Mouse (Mus musculus) lung, postnatal 10 days (tissue): ENCODE data around the gene Fam227a.

Experiments used
- DNase-seq: peaks from one replicate; pipeline ENCODE4 v3.0.0; 2021

Gene Fam227a

DNA sequence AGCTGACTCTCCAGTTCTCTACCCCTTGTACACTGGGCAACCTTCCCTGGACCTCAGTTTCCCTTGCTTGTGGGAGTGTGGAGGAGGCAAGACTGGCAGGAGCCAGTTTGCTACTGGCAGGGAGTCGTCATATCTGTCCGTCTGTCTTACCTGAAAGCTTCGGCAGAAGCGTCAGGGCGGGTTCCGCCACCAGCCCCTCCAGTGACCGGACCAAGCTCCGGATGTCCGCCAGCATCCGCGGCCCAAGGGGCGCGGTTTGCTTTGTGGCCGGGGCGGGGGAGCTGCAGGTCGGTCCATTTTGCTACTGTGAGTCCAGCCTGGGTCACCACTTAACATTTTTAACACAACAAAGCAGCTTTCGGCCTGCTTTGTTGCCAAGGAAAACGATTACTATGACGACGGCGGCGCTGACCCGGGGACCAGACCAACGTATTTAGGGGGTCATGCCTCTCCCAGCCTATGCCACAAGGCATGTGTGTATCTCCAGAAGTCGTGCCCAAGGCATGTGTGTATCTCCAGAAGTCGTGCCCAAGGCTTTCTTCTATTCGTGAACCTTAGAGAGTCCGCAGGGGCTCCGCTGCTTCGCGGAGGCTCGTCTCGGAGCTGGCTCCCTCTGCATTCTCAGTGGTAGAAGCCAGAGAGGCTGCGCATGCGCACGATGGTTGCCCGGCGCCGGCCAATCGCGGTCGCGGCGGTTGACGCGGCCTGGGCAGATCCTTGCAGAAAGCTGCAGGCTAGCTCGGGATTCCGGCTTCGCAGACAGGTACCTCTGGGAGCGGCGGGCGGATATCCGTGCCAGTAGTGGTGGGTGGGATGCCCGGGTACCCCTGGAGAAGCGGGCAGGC lies at the start of gene Fam227a, which contains the start of gene Cby1:
Fam227a (minus strand) TSS at position 426 of the 845 bp plus-strand sequence.
Cby1 (plus strand) TSS at position 669 of the 845 bp plus-strand sequence.
- peak; percentile 96 for DNase-seq

DNA sequence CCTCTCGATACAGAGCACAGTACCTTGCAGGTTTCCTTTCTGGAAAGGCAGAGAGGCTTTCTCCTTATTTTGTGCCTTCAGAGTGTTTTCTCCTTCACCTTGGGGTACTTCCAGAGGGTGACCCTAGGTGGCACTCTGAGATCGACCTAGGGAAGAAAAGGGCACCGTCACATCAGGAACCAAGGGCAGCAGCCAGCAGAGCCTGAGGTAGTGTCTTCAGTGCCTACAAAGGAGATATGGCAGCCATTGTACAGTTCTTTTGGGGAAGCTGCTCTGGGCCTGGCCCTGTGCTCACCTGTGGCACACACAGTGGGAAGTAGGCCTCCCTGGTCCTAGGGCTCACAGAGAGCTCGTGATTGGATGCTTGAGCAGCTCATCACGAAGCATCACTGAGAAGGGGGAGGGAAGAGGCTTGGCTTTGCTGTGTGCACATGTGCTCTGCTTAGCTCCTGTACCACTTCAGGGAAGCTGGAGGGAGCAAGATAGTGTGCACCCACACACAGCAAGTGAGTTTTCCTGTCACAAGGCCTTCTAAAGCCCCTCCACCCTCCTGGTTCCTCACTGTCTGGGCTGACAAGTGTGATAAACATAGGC lies 49.6 kb upstream of the Fam227a start:
- no peak for DNase-seq

DNA sequence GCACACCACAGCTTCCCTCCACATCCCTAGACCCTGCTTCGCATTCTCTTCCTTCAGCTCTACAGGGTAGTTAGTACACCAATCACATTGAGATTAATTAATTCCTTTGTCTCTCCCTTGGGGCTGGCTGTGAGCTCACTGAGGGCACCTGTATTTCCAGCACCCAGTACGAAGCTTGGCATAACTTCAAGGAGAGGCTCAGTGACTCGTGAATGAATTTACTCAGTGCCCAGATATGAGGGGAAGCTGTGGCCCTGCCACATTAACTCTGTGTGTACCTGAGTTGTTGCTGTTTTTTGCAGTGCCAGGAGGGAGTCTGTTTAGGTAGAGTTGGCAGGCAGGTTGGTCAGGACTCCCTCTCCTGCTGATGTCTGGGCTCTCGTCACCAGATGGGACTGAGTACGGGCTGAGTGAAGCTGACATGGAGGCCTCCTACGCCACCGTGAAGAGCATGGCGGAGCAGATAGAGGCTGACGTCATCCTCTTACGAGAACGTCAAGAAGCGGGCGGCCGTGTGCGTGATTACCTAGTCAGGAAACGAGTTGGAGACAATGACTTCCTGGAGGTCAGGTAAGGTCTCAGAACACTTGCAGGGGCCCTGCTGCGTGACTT lies 48.0 kb upstream of the Fam227a start:
- no peak for DNase-seq

DNA sequence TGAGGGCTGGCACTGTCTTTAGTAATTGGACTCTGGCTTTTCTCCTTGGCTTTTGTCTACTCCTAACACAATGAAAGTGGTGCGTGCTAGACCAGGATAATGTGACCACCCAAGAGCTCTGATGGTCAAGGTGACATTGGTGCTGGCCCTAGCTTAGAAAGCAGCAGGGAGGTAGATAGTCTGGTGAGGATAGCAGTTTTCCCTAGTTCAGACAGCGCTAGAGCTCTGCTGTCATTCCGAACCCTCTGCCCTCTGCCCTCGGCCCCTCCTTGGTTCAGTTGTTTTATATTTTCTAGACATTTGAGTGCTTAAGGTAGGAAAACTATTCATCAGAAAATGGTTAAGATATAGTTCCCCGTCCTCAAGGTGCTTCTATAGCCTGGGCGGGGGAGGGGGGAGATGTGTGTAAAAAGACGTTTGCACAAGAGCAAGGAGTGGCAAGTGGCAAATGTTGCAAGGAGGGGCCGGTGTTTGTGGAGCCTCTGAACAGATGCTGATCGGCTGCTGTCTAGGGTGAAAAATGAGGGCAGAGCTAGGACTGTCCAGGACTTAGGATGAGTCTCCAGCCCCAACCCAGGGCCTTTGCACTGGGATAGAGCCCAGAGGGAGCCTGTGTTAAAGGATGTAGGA lies 38.9 kb upstream of the Fam227a start:
- no peak for DNase-seq

DNA sequence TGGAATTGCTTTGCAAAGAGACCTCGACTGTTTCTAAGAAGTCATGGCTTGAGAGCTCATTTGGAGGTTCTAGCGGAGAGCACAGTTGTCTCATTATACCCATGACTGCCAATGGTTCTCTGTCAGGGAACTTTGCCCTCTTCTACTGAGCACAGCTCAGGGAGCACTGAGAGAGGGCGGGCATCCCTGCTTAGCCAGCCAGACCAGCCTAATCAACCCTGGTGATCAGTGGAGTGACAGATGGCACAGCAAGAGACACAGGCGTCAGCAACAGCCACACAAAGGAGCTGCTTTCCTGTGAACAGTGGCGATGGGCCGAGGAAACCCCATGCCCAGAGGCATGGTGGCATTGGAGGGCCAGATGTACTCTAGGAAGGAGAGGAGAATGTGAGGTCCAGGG lies 38.3 kb upstream of the Fam227a start:
- no peak for DNase-seq

DNA sequence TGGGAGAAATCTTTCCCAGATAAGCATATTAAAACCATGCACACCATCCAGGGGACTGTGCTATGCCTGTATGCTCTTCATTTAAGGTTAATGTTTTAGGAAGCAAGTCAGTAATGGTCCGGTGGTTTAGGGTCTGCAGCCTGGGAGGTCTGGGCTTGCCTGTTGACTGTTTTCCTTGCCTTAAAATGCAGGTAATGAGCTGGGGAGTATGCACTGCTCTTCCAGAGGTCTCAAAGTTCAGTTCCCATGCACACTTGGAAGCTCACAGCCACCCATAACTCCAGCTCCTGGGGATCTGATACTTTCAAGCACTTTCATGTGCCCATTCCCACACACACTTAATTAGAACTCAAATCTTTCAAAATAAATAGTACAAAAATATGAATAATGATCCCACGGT lies 37.8 kb upstream of the Fam227a start:
- DNase-seq: no peak

DNA sequence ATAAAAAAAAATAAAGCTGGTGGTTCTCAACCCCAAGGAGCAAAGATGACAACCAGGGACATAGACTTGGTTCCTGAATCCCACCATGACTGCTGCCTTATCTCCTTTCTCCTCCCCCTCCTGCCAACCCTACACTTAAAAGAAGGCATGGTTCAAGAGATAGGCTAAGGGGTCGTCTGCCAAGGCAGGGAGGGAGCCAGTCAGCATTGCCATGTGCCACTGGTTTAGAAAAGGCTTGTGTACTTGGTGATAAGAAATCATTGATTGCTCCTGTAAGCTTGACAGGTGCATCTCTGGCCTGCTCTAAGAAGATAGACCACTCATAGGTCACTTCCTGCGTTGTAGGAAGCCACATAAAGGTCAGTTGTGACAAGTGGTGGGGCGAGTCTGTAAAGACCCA lies 36.8 kb upstream of the Fam227a start:
- DNase-seq: no peak

DNA sequence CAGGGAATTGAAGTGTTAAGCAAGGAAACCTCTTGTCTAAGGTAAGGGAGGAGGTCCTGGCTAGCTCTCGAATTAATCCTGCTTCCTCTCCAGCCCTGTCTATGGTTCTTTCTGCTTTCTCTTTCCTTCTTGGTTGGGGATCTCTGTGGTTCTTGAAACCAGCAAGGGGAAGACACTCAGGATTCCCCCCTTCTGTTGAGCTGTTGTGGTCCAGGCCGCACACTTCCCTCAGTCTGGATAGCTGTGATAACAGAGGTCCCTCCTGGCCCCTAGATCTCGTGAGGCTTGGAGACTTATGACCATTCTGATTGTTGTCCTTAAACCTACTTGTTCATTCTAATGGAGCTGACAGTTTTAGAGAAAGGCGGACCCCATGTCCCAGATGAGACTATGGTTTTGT lies 35.8 kb upstream of the Fam227a start:
- DNase-seq: no peak

DNA sequence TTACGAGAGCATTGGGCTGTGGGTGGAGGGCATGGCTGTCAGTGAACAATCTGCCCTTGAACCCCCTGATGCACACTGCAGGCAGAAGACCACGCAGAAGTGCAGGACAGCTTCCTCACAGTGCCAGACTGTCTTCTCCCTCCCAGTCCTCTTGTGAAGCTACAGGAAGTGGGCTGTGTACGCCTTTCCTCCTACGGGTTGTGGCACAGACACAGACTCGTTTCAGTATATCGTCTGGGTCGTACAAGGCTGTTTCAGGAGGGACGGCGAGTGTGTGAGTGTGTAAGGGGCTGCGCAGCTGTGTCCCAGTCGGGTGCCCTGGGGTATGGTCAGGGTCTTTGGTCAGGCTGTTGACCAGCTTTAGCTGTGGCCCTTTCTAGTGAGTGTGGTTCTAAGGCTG lies 35.0 kb upstream of the Fam227a start:
- peak; percentile 30 for DNase-seq

DNA sequence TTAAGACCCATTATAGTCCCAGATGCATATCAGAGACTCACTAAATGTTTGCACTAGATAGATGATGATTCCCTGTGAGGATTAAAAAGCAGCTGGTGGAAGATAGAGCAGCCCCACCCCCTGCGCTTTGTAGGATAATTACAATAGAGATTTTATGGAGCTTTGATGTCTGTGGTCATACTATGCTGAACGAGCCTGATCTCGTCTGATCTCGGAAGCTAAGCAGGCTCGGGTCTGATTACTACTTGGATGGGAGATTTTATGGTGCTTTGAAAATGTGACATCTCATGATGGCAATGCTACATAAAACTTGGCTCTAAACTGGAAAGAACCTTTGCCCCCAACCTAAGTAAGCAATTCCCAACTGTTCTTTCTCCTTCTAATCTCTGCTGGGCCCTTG lies 33.6 kb upstream of the Fam227a start:
- DNase-seq: no peak

DNA sequence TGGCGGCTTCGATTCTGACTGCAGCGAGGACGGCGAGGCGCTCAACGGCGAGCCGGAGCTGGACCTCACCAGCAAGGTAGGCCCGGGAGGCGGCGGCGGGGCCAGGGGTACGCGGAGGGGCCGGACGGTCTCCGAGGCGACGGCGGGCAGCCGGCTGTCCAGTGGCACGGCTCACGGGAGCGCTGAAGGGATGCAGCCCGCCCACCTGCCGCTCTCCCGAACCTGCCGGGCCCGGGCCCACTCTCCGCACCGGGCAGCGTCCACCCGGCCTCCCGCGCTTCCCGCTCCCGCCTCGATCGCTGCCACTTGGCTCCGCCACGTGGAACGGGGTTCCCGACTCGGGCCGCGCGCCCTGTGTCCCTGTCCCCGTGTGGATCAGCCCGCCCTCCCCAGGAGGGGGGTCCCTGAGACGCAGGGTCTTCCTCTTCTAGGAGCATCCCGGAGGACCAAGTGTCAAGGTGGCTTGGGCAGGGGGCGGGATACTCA lies 32.3 kb upstream of the Fam227a start:
- peak; percentile 57 for DNase-seq

DNA sequence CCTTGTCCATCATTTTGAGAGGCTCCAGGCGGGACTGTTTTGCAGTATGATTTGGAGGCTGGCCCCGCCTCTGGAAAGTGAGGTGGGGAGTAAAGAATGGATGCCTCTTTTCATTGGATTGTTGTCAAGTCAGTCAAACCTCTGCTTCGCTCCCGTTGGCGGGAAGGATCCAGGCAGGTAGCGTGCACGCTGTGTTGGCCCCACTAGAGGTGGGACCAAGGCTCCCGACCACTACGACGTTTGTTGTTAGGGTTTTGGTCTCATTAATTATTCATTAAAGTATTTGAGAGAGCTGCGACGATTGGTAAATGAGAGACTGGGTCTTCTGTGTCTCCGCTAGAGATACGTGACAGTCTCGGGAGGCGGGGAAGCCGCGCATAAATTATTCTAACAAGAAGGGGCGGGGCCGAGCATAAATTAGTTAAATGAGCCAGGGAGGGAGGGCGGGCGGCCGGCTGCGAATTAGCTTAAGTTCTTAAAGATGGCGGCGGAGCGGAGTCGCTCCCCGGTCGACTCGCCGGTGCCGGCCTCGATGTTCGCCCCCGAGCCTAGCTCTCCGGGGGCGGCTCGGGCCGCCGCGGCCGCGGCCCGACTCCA lies 31.8 kb upstream of the Fam227a start, which contains the start of gene Gtpbp1:
Gtpbp1 (plus strand) TSS at position 420 of the 597 bp plus-strand sequence.
- DNase-seq: peak; percentile 99

DNA sequence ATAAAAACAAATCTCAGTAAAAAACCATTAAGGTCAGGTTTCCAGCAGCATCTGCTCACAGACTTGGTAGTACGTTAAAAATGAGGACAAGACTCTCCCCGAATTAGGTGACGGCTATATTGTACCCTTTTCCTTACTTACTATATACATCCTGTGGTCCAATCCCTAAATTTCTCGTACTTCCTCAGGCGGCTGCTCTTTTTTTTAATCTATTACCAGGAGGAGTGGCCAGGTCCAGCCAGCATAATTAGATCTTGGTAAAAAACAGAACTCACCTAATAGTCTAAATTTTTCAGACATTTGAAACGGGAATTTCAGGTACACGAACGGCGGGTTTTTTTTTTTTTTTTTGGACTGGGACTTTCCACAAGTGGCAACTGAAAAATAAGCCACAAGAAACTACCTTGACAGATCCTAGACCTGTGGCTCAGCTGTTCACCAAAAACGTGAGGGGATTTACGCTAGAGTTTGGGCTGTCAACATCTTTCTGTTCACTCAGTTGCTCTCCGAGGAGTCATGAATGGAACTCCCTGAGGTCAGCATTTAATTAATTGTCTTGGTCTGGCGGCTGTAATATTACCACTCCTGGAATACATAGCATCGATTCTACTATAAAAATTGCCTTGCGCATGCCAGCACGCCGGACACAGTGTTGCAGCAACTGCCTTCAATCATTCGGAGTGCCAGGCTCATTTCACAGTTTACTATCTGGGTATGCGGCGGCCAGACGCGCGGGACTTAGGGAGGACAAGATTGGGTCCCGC lies 31.1 kb upstream of the Fam227a start:
- no peak for DNase-seq

DNA sequence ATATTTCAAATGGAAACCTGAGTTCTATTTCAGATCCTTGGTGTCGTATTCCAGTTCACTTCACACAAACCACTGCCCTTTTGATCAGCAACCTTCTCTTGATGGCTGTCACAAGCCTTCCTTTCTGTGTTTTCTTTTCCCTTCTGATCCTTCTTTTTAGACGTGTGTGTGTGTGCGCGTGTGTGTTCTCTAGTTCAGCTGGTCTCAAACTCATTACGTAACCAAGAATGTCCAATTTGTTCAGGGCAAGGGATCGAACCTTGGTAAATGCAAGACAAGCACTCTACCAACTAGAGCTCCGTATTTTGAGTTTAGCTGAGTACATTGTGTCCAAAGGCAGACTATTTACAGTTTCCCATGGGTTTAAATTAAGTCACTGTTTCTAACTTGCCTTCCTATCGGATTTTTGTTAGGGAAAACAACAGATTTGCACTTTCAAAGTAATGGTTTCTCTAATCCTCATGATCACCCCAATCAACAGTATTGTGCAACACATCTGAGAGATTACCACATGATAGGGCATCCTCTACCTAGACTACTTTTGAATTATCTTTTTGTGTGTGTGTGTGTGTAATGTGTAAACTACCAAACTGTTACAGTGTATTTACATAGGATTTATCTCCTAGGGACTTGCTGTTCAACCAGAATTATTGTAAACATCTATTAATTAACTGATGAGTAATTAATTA lies 29.7 kb upstream of the Fam227a start:
- no peak for DNase-seq

DNA sequence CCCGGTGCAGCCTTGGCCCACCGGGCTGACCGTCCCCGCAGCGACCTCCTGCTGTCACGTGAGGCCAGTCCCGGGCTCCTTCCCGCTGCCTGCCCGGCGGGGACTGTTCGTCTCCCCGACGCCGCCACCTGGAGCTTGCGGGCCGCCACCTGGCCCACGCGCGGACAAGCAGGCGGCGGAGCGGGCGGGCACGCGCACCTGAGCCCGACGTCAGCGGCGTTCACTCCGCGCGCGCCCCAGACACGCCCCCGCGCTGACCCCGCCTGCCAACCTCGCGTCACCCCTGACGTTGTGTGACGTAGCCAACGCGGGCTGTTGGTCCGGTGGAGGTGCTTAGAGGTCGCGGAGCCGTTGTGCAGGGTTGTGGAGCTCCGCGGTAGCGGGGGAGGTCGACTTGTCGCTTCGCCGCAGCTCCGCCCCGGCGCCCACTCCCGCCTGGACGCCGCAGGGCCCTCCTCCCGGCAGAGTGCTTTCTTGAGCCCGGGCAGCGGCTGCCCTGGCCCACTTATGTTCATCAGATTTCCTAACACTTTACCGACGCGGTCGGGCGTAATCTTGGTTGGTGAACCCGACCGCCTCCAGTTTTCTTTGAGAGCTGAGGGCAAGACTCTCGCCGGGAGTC lies 29.0 kb upstream of the Fam227a start, which contains the start of gene Josd1:
Josd1 (minus strand) TSS at position 274 of the 622 bp plus-strand sequence.
- peak; percentile 95 for DNase-seq

DNA sequence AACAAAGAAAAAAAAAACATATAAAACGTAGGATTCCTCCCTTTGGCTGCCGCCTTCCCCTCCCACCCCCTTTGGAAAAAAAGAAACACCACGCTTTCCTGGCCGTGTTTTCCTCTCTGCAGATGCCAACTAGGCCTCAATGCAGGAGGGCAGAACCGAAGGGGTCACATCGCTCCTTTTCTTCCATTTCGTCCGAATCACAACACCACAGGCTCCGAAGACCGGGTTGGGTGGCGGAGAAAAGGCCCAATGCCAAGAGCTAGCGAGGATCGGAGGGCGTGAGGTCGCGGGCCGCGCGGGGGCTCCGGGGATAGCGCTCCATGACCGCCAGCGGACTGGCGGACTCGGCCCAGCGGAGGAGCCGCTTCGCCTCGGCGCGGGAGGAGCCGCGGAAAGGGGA lies 28.4 kb upstream of the Fam227a start:
- DNase-seq: peak; percentile 53

DNA sequence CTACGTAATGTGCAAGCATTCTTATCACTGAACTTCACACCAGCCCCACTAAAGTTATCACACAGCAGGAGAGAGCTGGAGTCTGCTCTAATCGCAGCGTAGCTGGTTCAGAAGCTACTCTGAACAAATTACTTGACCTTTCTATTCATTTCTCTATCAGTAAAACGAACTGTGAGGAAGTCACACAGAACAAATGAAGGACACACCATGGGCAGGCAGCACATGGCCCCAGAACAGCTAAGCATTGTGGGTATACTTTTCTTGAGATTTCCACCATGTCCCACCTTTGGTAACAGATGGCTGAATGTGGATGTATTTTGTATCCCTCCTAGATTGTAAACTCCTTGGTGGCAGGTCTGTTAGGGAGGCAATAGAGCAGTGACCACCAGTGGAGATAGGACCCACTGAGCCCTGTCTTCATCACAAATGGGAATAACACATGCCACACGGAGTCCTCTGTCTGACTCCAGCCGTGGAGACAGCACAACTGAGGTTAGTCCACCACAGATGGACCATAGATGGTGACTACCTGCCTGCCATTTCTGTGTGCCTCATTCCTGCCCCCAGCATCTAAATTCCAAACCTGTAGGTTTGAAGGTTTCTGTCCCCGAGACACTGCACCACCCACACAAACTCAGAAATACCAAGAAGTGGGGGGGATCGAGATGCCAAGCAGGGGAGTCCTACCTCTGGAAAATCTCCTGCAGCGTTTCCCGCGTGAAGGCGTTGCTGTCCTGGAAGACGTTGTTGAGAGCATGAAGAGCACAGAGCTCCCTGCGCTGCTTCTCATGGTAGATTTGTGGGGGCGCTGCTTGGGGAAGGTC lies 27.5 kb upstream of the Fam227a start:
- DNase-seq: no peak

DNA sequence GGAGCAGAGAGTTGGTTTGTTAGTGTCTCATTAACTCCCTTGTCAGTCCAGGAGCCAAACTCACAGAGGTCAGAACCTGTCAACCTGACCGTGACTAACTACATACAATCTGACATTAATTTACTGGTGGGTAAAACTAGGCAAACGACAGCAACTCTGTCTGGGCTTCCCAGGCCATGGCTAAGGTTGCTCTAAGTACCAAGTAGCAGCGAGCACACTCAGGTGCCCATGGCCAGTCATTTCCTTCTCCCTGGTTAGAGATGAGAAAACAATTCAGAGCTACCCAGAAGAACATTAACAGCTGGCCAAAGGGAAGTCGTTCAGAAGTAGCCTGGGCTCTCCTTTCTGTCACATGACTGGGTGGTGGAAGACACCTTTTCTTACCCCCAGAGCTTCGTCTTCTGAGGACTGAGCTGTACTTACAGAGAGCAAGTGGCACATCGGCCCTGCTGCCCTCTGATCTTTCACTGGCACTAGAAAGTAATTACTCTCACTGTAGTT lies 26.4 kb upstream of the Fam227a start:
- DNase-seq: no peak

DNA sequence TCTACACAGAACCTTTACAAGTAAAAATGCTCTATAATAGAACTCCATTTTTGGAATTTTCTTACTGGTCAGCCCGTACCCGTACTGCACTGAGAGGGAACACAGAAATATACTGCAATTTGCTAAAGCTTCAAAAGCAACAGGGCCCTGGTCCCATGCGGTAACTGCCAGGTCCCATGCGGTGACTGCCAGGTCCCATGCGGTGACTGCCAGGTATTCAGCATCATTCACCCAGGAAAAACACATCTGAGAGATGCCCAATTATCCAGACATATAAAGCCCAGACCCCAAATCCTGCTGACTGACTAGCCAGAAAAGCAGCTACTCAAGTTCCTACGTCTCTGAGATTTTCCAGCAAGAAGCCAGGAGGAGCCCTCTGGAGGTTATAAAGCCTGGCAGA lies 25.9 kb upstream of the Fam227a start:
- DNase-seq: no peak
